Mouse (Mus musculus) spleen, adult 2 months (tissue): Measurements from ENCODE around the gene Eef1a2.

Experiments
- CTCF ChIP-seq: fragments of 200-500 bp; IDR thresholded peaks from 2 replicates; pipeline ENCODE4 v1.5.1; 2011; ENCODE audit warnings: mild to moderate bottlenecking, inconsistent platforms; ENCODE audit not compliant: insufficient read depth, insufficient read length, insufficient replicate concordance; ENCODE audit errors: extremely low read depth
- POLR2A ChIP-seq: fragments of 200-500 bp; IDR thresholded peaks from 2 replicates; pipeline ENCODE4 v1.6.1; 2011; ENCODE audit warnings: low read depth, low read length, inconsistent platforms

- TF ChIP-seq POLR2A: no peak
- TF ChIP-seq CTCF: no peak
Measured at GRCm38 (mm10) chr2:181160821-181161220, 4.0 kb upstream of the Eef1a2 start.
